Mouse (Mus musculus): ENCODE results near the gene 1700020N01Rik. TPM values are rescaled to one million over a fixed set of nuclear protein-coding genes. Genes with fewer than 3 reads are reported as not detected.

1700020N01Rik gene
- not detected in 2 replicates for polyA plus RNA-seq (2014; fragmentation: Nextera tagmentation; extraction: Ambion mirVana)

DNA sequence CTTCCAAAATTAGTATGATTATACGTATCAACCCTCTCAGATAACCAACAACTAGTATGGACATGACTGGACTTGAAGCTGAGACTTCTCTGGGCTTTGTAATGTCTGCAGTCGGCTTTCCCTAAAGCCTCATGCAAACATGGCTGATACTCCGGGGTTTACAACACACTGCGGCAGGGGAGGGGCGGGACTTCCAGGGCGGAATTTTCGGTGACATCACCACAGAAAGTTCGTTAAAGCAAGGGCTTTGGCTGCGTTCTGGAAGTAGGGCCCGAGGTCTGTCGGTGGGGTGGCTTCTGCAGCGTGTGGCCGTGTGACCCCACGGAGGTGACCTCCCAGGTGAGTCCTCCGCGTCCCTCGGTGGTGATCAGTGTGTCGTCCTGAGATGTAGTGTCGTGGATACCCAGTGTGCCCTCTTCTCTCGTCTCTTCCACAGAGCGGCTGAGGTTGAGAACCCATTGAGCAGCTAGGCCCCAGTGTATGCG is at the start of gene 1700020N01Rik:
Gene 1700020N01Rik (plus strand): TSS at position 250 of the 485 bp plus-strand sequence.
- no peak within 1 kb of the TSS for H3K4me2 ChIP-seq (ENCODE audit: low read length)
- no peak within 1 kb of the TSS for H3K27ac ChIP-seq (replicated peaks; ENCODE audit: low read depth, low read length)
- H3K9me3 ChIP-seq (ENCODE audit: control insufficient read depth, low read length), result no peaks in the 10 kb centered on the region
- no peak for ATAC-seq (ENCODE audit: low FRiP score, low TSS enrichment)
- H3K9ac ChIP-seq (replicated peaks; ENCODE audit: low read length), result no peak within 1 kb of the TSS
- no peaks in the 10 kb centered on the region for H3K27me3 ChIP-seq (ENCODE audit: control insufficient read depth, insufficient read depth, low read length)
- no peaks in the 10 kb centered on the region for H3K4me1 ChIP-seq (ENCODE audit: control insufficient read depth, insufficient read depth, low read length)
- no peak within 1 kb of the TSS for H3K4me3 ChIP-seq (replicated peaks; ENCODE audit: low read depth, low read length)
- WGBS, result 96% methylated on average over 22 of the region's 22 CpGs
- H3K36me3 ChIP-seq (ENCODE audit: control insufficient read depth, insufficient read depth, low read length), result no peaks in the 10 kb centered on the region
- no peak for DNase-seq

GRCm38 (mm10) chr10:21543576-21544278 is 49.2 kb upstream of the 1700020N01Rik start:
- H3K4me2 ChIP-seq (ENCODE audit: low read length), result no peak overlapping the region
- no peak overlapping the region for H3K4me3 ChIP-seq (replicated peaks; ENCODE audit: low read depth, low read length)
- H3K27me3 ChIP-seq (ENCODE audit: control insufficient read depth, insufficient read depth, low read length), result no peaks in the 10 kb centered on the region
- no peaks in the 10 kb centered on the region for H3K36me3 ChIP-seq (ENCODE audit: control insufficient read depth, insufficient read depth, low read length)
- H3K4me1 ChIP-seq (ENCODE audit: control insufficient read depth, insufficient read depth, low read length), result no peaks in the 10 kb centered on the region
- WGBS, result 53% methylated on average over 3 of the region's 3 CpGs
- no peak overlapping the region for H3K9ac ChIP-seq (replicated peaks; ENCODE audit: low read length)
- no peak overlapping the region for H3K27ac ChIP-seq (replicated peaks; ENCODE audit: low read depth, low read length)
- H3K9me3 ChIP-seq (ENCODE audit: control insufficient read depth, low read length), result no peaks in the 10 kb centered on the region
- DNase-seq (no peak), ATAC-seq (ENCODE audit: low FRiP score, low TSS enrichment) (no peak)

DNA sequence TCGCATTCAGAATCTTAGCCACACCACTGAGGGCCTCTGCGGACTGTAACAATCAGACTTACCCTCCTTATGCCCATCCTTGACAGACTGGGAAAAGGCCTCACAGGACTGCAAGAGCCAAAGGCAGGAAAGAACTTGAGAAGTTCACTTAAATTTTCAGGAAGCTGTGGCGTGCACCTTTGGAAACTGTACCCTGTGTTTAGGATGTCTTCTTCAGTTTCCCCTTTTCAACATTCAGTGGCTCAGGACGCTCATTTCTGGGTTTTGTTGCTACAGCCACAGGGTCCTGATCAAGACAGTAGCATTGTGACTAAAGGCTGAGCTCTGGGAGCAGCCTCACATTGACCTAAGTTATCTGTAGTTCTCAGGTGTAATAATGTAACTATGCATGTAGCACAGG is 48.2 kb upstream of the 1700020N01Rik start:
- H3K36me3 ChIP-seq (ENCODE audit: control insufficient read depth, insufficient read depth, low read length), result no peaks in the 10 kb centered on the region
- DNase-seq (no peak), ATAC-seq (ENCODE audit: low FRiP score, low TSS enrichment) (no peak)
- no peak overlapping the region for H3K9ac ChIP-seq (replicated peaks; ENCODE audit: low read length)
- H3K4me1 ChIP-seq (ENCODE audit: control insufficient read depth, insufficient read depth, low read length), result no peaks in the 10 kb centered on the region
- H3K9me3 ChIP-seq (ENCODE audit: control insufficient read depth, low read length), result no peaks in the 10 kb centered on the region
- H3K27ac ChIP-seq (replicated peaks; ENCODE audit: low read depth, low read length), result no peak overlapping the region
- WGBS, result 90% methylated on average over 4 of the region's 4 CpGs
- H3K4me2 ChIP-seq (ENCODE audit: low read length), result no peak overlapping the region
- H3K4me3 ChIP-seq (replicated peaks; ENCODE audit: low read depth, low read length), result no peak overlapping the region
- H3K27me3 ChIP-seq (ENCODE audit: control insufficient read depth, insufficient read depth, low read length), result no peaks in the 10 kb centered on the region

- H3K36me3 ChIP-seq (ENCODE audit: control insufficient read depth, insufficient read depth, low read length), result no peaks in the 10 kb centered on the region
- ATAC-seq (ENCODE audit: low FRiP score, low TSS enrichment), result no peak
- 54% methylated on average over 6 of the region's 6 CpGs for WGBS
- no peaks in the 10 kb centered on the region for H3K27me3 ChIP-seq (ENCODE audit: control insufficient read depth, insufficient read depth, low read length)
- H3K27ac ChIP-seq (replicated peaks; ENCODE audit: low read depth, low read length), result no peak overlapping the region
- H3K4me2 ChIP-seq (ENCODE audit: low read length), result no peak overlapping the region
- H3K9me3 ChIP-seq (ENCODE audit: control insufficient read depth, low read length), result no peaks in the 10 kb centered on the region
- no peak overlapping the region for H3K9ac ChIP-seq (replicated peaks; ENCODE audit: low read length)
- H3K4me3 ChIP-seq (replicated peaks; ENCODE audit: low read depth, low read length), result no peak overlapping the region
- DNase-seq, result no peak
- no peaks in the 10 kb centered on the region for H3K4me1 ChIP-seq (ENCODE audit: control insufficient read depth, insufficient read depth, low read length)
Observed at GRCm38 (mm10) chr10:21545446-21545845, 47.5 kb upstream of the 1700020N01Rik start.

DNA sequence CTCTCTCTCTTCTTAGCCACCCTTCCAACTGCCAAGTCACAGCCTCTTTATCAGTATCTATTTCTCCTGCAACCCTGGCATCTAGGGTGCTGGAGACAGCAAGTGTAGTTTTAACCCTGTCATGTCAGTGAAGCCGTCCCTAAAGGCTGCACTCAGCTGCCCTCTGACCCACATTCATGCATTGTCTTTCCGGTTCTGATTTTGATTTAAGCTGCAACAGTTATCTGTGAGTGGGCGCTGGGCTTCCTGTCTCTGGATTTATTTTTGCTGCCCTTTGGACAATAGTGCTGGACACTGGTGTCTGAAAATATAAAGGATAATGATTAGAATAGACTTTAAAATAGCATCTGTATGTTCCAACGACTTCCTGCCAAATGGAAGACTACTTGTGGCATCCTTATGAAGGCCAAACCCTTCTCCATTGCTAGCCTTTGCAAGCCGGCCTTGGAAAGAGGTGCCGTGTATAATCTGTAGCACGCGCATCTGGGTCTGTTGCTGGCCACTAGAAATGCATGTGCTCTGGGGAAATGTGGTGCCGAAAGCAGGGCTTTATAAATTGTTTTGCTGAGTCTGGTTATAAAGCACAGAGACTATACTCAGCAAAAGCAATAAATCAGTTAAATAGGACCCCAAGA is 44.0 kb upstream of the 1700020N01Rik start:
- no peak overlapping the region for H3K4me3 ChIP-seq (replicated peaks; ENCODE audit: low read depth, low read length)
- H3K4me2 ChIP-seq (ENCODE audit: low read length), result no peak overlapping the region
- no peaks in the 10 kb centered on the region for H3K27me3 ChIP-seq (ENCODE audit: control insufficient read depth, insufficient read depth, low read length)
- H3K9ac ChIP-seq (replicated peaks; ENCODE audit: low read length), result no peak overlapping the region
- WGBS, result 80% methylated on average over 9 of the region's 9 CpGs
- no peak overlapping the region for H3K27ac ChIP-seq (replicated peaks; ENCODE audit: low read depth, low read length)
- H3K36me3 ChIP-seq (ENCODE audit: control insufficient read depth, insufficient read depth, low read length), result no peaks in the 10 kb centered on the region
- no peak for ATAC-seq (ENCODE audit: low FRiP score, low TSS enrichment)
- no peak for DNase-seq
- H3K9me3 ChIP-seq (ENCODE audit: control insufficient read depth, low read length), result no peaks in the 10 kb centered on the region
- H3K4me1 ChIP-seq (ENCODE audit: control insufficient read depth, insufficient read depth, low read length), result no peaks in the 10 kb centered on the region

DNA sequence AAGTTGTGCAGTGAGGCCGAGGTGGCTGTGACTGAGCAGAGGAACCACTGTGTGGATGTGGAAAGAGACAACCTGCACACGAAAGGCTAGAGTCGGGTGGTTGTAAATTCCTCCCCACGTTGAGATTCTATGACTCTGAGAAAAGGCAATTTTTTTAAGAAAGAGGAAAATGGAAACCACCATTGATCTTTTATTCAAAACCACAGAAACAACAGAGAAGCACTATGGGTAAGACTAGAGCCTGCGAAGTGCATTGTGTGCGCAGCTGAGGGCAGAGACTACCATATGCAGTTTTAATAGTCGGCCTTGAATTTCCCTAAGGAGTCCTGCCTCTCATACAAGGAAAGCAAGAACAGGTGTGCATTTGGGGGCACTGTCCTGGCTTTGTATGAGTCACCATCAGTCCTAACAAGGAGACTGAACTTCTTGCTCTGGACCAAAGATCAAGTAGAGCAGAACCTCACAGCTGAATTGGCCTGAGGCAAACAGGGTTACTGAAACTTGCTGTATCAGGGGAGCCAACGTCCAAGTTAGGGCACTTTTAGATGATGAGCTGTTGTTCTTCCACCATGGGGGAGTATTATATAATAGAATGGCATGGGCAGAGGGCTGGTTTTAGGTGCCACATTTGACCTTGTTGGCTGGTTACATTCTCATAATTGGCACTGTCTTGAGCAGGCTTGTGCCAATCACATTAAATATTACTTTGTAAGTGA is 39.8 kb upstream of the 1700020N01Rik start:
- Histone ChIP-seq H3K4me1 (ENCODE audit: control insufficient read depth, insufficient read depth, low read length) (no peaks in the 10 kb centered on the region), H3K9me3 (ENCODE audit: control insufficient read depth, low read length) (no peaks in the 10 kb centered on the region), H3K4me3 (replicated peaks; ENCODE audit: low read depth, low read length) (no peak overlapping the region), H3K27ac (replicated peaks; ENCODE audit: low read depth, low read length) (no peak overlapping the region), H3K36me3 (ENCODE audit: control insufficient read depth, insufficient read depth, low read length) (no peaks in the 10 kb centered on the region), H3K9ac (replicated peaks; ENCODE audit: low read length) (no peak overlapping the region), H3K4me2 (ENCODE audit: low read length) (no peak overlapping the region), H3K27me3 (ENCODE audit: control insufficient read depth, insufficient read depth, low read length) (no peaks in the 10 kb centered on the region)
- DNase-seq (no peak), ATAC-seq (ENCODE audit: low FRiP score, low TSS enrichment) (no peak)
- WGBS, result 87% methylated on average over 8 of the region's 8 CpGs

DNA sequence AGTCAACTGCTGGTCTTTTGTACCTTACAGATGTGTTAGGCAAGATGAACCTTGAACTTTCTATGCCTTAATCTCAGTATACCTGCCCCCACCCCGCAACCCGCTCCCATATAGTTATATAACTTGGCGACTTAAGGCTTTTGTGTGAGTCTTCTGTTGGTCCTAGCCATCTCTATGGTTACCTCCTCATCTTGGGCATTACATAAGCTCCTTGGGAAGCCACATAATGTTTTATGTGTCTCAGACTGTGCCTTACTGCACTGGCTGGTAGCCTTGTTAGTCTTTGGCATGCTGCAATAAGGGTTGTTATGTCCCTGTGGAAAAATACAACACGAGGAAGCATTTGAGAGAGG is 39.3 kb upstream of the 1700020N01Rik start:
- Histone ChIP-seq H3K4me2 (ENCODE audit: low read length) (no peak overlapping the region), H3K36me3 (ENCODE audit: control insufficient read depth, insufficient read depth, low read length) (no peaks in the 10 kb centered on the region)
- 91% methylated on average over 4 of the region's 4 CpGs for WGBS

DNA sequence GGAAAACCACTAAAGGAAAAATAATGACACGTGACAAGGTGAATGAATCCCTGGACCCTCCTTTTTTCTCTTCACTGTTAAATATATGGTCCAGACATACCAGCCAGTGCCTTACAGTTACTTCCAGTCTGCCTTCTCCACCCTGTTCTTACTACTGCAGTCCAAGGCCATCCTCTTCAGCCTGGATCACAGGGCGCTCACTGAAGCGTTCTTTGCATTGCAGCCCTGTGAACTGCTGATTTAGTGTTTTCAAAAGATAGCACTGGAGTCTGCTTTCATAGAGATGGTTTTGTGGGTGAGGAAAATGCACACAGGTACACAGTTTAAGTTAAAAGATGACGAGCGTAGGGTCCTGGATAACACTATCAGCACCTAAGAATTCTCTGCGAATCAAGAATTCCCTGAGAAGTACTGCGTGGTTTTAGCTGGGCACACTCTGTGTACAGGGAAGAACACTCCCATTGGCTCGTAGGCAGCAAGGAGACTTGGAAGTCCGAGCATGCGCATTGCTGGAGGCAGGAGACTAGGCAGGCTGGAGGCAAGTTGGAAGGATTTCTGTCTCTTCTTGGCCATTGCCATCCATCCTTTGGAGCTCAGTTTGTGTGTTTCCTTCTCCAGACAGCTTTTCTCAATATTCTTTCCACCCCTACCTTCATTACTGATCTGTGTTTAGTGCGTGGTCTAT is 37.9 kb upstream of the 1700020N01Rik start:
- Histone ChIP-seq H3K9me3 (ENCODE audit: control insufficient read depth, low read length) (no peaks in the 10 kb centered on the region), H3K4me1 (ENCODE audit: control insufficient read depth, insufficient read depth, low read length) (no peaks in the 10 kb centered on the region), H3K9ac (replicated peaks; ENCODE audit: low read length) (no peak overlapping the region), H3K4me3 (replicated peaks; ENCODE audit: low read depth, low read length) (no peak overlapping the region), H3K27ac (replicated peaks; ENCODE audit: low read depth, low read length) (no peak overlapping the region), H3K27me3 (ENCODE audit: control insufficient read depth, insufficient read depth, low read length) (no peaks in the 10 kb centered on the region), H3K36me3 (ENCODE audit: control insufficient read depth, insufficient read depth, low read length) (no peaks in the 10 kb centered on the region), H3K4me2 (ENCODE audit: low read length) (no peak overlapping the region)
- ATAC-seq (ENCODE audit: low FRiP score, low TSS enrichment) (no peak), DNase-seq (no peak)
- WGBS, result 83% methylated on average over 11 of the region's 11 CpGs

More for the DNA sequence above, 39.3 kb upstream of the 1700020N01Rik start:
- Histone ChIP-seq H3K9ac (replicated peaks; ENCODE audit: low read length) (no peak overlapping the region), H3K27ac (replicated peaks; ENCODE audit: low read depth, low read length) (no peak overlapping the region), H3K4me3 (replicated peaks; ENCODE audit: low read depth, low read length) (no peak overlapping the region), H3K4me1 (ENCODE audit: control insufficient read depth, insufficient read depth, low read length) (no peaks in the 10 kb centered on the region), H3K27me3 (ENCODE audit: control insufficient read depth, insufficient read depth, low read length) (no peaks in the 10 kb centered on the region), H3K9me3 (ENCODE audit: control insufficient read depth, low read length) (no peaks in the 10 kb centered on the region)
- ATAC-seq (ENCODE audit: low FRiP score, low TSS enrichment) (no peak), DNase-seq (no peak)

Data from midbrain, embryonic 14.5 days (tissue).